Mouse (Mus musculus) limb, embryonic 11.5 days (tissue): ENCODE results near the gene Amotl1. TPM values are rescaled to one million over a fixed set of nuclear protein-coding genes. Genes with fewer than 3 reads are reported as not detected.

Source experiments
- ATAC-seq: fragments of 200-750 bp; cut with Nextera tagmentation; 2 replicates; pipeline ENCODE4 v1.8.0; 2017; ENCODE audit warnings: low read depth; ENCODE audit not compliant: insufficient number of reproducible peaks, low FRiP score, low TSS enrichment
- DNase-seq: peaks from one replicate; pipeline ENCODE4 v3.0.0-alpha.2; 2015; ENCODE audit warnings: low spot score
- H3K27ac ChIP-seq: fragments of 300-500 bp; sonication (generic); replicated peaks from 2 replicates; pipeline ENCODE4 v1.5.1; 2014; ENCODE audit warnings: low read depth, mild to moderate bottlenecking, low read length
- H3K27me3 ChIP-seq: fragments of 300-500 bp; sonication (generic); 2 replicates; pipeline ENCODE4 v1.6.1; 2014; ENCODE audit warnings: mild to moderate bottlenecking, low read length, mixed read lengths; ENCODE audit not compliant: control insufficient read depth, insufficient read depth
- H3K36me3 ChIP-seq: fragments of 300-500 bp; sonication (generic); 2 replicates; pipeline ENCODE4 v1.6.1; 2014; ENCODE audit warnings: mild to moderate bottlenecking, low read length, moderate library complexity, mixed read lengths; ENCODE audit not compliant: control insufficient read depth, insufficient read depth
- H3K4me1 ChIP-seq: fragments of 300-500 bp; sonication (generic); 2 replicates; pipeline ENCODE4 v1.6.1; 2014; ENCODE audit warnings: low read length, mixed read lengths; ENCODE audit not compliant: control insufficient read depth, insufficient read depth
- H3K4me2 ChIP-seq: fragments of 300-500 bp; sonication (generic); 2 replicates; pipeline ENCODE4 v1.6.1; 2014; ENCODE audit warnings: low read depth, mild to moderate bottlenecking, moderate library complexity; ENCODE audit not compliant: severe bottlenecking
- H3K4me3 ChIP-seq: fragments of 300-500 bp; sonication (generic); 2 replicates; pipeline ENCODE4 v1.5.1; 2014; ENCODE audit warnings: low read depth, low read length
- H3K9ac ChIP-seq: fragments of 300-500 bp; sonication (generic); 2 replicates; pipeline ENCODE4 v1.6.1; 2014; ENCODE audit warnings: mild to moderate bottlenecking, low read length
- H3K9me3 ChIP-seq: fragments of 300-500 bp; sonication (generic); 2 replicates; pipeline ENCODE4 v1.6.1; 2016; ENCODE audit warnings: low read length; ENCODE audit not compliant: control insufficient read depth
- whole genome bisulfite sequencing: fragments of 180-500 bp; shearing (Covaris S2); extraction: QIAGEN DNeasy Blood & Tissue Kit; methylation state at CpG from one replicate; pipeline ENCODE4 v1.1.7; 2014; 5-methylcytosine and 5-hydroxymethylcytosine counted together
- polyA plus RNA-seq: library from polyadenylated mRNA; unstranded; fragments of >200 nt; fragmentation: Nextera tagmentation; extraction: Ambion mirVana; gene quantifications from 2 replicates; pipeline ENCODE4 v1.2.1, GENCODE M21; 2014

Gene Amotl1
- polyA plus RNA-seq, 1 experiment from 2014 or later: 36.9 TPM

- WGBS: 93% methylated on average over 4 of the region's 4 CpGs
- no peak overlapping the region for H3K9ac ChIP-seq
- DNase-seq (no peak), ATAC-seq (no peak)
- peaks cover 3% of the 10 kb centered on the region; the same call in 1 of the 2 replicates for H3K36me3 ChIP-seq
- no peaks in the 10 kb centered on the region for H3K27me3 ChIP-seq
- H3K27ac ChIP-seq: no peak overlapping the region
- H3K4me1 ChIP-seq: peaks cover 8% of the 10 kb centered on the region; the same call in 1 of the 2 replicates
- no peaks in the 10 kb centered on the region for H3K9me3 ChIP-seq
- no peak overlapping the region for H3K4me3 ChIP-seq
- no peak overlapping the region for H3K4me2 ChIP-seq
Observed at GRCm38 (mm10) chr9:14605992-14606391, 38.9 kb downstream of the Amotl1 start.

DNA sequence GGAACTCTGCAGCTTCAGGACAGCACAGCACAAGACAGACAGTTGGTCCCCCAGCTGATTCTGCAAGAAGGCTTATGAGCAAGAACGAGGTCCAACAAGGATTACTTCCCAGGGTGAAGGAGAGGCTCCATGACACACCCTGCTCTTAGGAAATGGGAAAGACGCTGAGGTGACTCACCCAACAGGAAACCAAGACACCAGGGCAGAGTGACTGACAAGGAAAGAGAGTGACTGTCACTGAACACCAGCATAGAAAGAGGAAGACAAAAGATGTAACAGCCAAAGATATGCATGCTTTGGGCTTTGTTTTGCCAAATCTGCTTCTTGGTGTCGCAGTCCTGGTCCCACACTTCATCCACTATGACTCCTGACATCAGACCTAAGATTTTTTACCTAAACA is 40.5 kb downstream of the Amotl1 start:
- no peak for ATAC-seq
- H3K36me3 ChIP-seq: peaks cover 3% of the 10 kb centered on the region; the same call in 1 of the 2 replicates
- DNase-seq: no peak
- H3K9ac ChIP-seq: no peak overlapping the region
- H3K27ac ChIP-seq: no peak overlapping the region
- no peaks in the 10 kb centered on the region for H3K27me3 ChIP-seq
- H3K4me2 ChIP-seq: no peak overlapping the region
- H3K9me3 ChIP-seq: no peaks in the 10 kb centered on the region
- no peak overlapping the region for H3K4me3 ChIP-seq
- 87% methylated on average over 3 of the region's 3 CpGs for WGBS
- H3K4me1 ChIP-seq: peaks cover 8% of the 10 kb centered on the region; the same call in 1 of the 2 replicates

DNA sequence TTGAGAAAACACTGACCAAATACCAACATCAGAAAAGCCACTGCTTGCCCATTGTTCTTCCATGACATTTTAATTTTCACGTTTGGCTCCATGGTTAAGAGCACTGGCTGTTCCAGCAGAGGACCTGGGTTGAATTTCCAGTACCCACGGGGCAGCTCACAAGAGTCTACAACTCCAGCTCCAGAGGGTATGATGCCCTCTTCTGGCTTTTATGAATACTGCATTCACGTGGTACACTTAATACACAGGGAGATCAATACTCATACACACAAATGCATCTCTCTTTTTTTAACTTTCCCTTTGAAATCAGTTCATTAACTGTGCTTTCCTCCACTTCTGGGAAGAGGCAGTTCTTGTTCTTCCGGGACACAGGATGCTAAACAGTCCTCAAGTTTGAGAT is 41.4 kb downstream of the Amotl1 start:
- H3K9ac ChIP-seq: no peak overlapping the region
- ATAC-seq (no peak), DNase-seq (no peak)
- no peaks in the 10 kb centered on the region; the same call in 1 of the 2 replicates for H3K4me1 ChIP-seq
- H3K36me3 ChIP-seq: peaks cover 3% of the 10 kb centered on the region; the same call in 1 of the 2 replicates
- H3K27ac ChIP-seq: no peak overlapping the region
- no peak overlapping the region for H3K4me3 ChIP-seq
- no peak overlapping the region for H3K4me2 ChIP-seq
- 89% methylated on average over 4 of the region's 4 CpGs for WGBS
- H3K27me3 ChIP-seq: no peaks in the 10 kb centered on the region
- H3K9me3 ChIP-seq: no peaks in the 10 kb centered on the region

- no peak overlapping the region for H3K4me3 ChIP-seq
- H3K27me3 ChIP-seq: no peaks in the 10 kb centered on the region
- H3K9ac ChIP-seq: no peak overlapping the region
- H3K9me3 ChIP-seq: no peaks in the 10 kb centered on the region
- H3K4me1 ChIP-seq: no peaks in the 10 kb centered on the region
- no peak for DNase-seq
- no peak overlapping the region for H3K27ac ChIP-seq
- 92% methylated on average over 5 of the region's 5 CpGs for WGBS
- no peak overlapping the region for H3K4me2 ChIP-seq
- H3K36me3 ChIP-seq: peaks cover 3% of the 10 kb centered on the region; the same call in 1 of the 2 replicates
- no peak for ATAC-seq
Observed at GRCm38 (mm10) chr9:14599799-14600198, 45.1 kb downstream of the Amotl1 start.

- DNase-seq (no peak), ATAC-seq (no peak)
- Histone ChIP-seq H3K4me2 (no peak overlapping the region), H3K27me3 (no peaks in the 10 kb centered on the region), H3K36me3 (peaks cover 6% of the 10 kb centered on the region), H3K4me3 (no peak overlapping the region), H3K27ac (no peak overlapping the region), H3K9ac (no peak overlapping the region), H3K9me3 (no peaks in the 10 kb centered on the region), H3K4me1 (no peaks in the 10 kb centered on the region)
- WGBS: 91% methylated on average over 2 of the region's 2 CpGs
Observed at GRCm38 (mm10) chr9:14598157-14598556, 46.7 kb downstream of the Amotl1 start.

DNA sequence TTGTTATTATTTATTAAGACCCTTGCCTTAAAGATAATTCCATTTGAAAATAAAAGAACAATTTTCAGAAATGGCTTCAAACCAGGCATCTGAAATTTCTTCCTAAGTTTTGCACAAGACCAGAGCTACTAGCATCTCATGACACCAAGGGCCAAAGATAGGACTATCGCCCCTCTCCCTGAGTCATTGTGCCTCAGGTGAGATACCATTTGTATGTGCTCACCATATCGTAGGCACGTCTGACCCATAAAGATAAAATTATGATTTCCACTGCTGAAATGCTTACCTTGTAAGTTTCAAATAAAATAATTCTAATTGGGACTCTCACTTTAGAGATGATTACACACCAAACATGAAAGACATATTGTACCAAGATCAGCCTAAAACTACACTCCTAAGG is 47.4 kb downstream of the Amotl1 start:
- Histone ChIP-seq H3K36me3 (peaks cover 10% of the 10 kb centered on the region), H3K27me3 (no peaks in the 10 kb centered on the region), H3K4me1 (no peaks in the 10 kb centered on the region), H3K4me3 (no peak overlapping the region), H3K27ac (no peak overlapping the region), H3K9ac (no peak overlapping the region), H3K9me3 (no peaks in the 10 kb centered on the region), H3K4me2 (no peak overlapping the region)
- WGBS: 90% methylated on average over 3 of the region's 3 CpGs
- DNase-seq (no peak), ATAC-seq (no peak)

GRCm38 (mm10) chr9:14596858-14597257 is 48.0 kb downstream of the Amotl1 start:
- ATAC-seq (no peak), DNase-seq (no peak)
- Histone ChIP-seq H3K27ac (no peak overlapping the region), H3K9ac (no peak overlapping the region), H3K36me3 (peaks cover 10% of the 10 kb centered on the region), H3K4me1 (no peaks in the 10 kb centered on the region), H3K9me3 (no peaks in the 10 kb centered on the region), H3K4me3 (no peak overlapping the region), H3K4me2 (no peak overlapping the region), H3K27me3 (no peaks in the 10 kb centered on the region)
- WGBS: 89% methylated on average over 7 of the region's 7 CpGs

DNA sequence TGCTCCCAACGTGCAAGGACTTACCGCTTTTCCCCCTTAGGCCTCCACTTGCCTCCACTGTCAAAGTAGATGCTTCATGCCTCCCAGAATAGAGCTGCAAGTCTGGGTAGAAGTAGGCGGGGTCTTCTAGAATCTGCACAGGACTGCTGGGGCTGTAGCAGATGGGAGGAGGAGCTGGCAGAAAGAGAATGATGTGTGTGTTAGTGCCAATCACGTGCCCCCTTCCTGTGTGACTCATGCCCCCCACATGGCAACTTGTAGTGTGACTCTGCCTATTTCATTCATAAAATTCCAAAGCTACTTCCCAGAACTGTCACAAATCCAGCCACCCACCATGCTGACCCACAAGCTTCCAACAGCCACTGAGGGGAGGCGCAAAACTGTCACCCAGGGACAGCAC is 48.4 kb downstream of the Amotl1 start:
- Histone ChIP-seq H3K4me1 (no peaks in the 10 kb centered on the region), H3K4me3 (no peak overlapping the region), H3K9me3 (no peaks in the 10 kb centered on the region), H3K9ac (no peak overlapping the region), H3K36me3 (peaks cover 8% of the 10 kb centered on the region), H3K27ac (no peak overlapping the region), H3K4me2 (no peak overlapping the region), H3K27me3 (no peaks in the 10 kb centered on the region)
- ATAC-seq (no peak), DNase-seq (no peak)
- WGBS: 89% methylated on average over 5 of the region's 5 CpGs

DNA sequence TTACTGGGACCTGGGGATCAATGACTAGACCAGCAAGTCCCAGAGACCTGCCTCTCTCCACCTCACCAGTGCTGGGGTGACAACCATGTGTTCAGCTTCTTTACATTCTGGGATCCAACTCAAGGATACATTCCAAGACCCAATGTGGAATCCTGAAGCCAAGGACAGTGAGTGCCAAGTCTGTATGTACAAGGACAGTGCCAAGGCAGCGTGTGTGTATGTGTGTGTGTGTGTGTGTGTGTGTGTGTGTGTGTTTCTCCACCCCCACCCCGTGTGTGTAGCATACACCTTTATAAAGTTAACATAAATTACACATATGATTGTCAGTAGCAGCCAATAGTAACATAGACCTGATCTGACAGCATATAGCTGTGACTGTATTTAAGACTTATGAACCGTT is 49.0 kb downstream of the Amotl1 start:
- Histone ChIP-seq H3K4me1 (no peaks in the 10 kb centered on the region), H3K36me3 (peaks cover 7% of the 10 kb centered on the region), H3K4me2 (no peak overlapping the region), H3K27me3 (no peaks in the 10 kb centered on the region), H3K4me3 (no peak overlapping the region), H3K9ac (no peak overlapping the region), H3K27ac (no peak overlapping the region), H3K9me3 (no peaks in the 10 kb centered on the region)
- ATAC-seq (no peak), DNase-seq (no peak)
- 91% methylated on average over 3 of the region's 3 CpGs for WGBS
